Mouse (Mus musculus) gastrocnemius, adult 18-20 months (tissue): ENCODE results near the gene Fam208b. TPM values are rescaled to one million over a fixed set of nuclear protein-coding genes. Genes with fewer than 3 reads are reported as not detected.
"Not testable (repeated sequence)": the region's sequence is repeated elsewhere in the genome, so short reads cannot be mapped to it uniquely, and the experiment has no call there.

Experiments used
- DNase-seq: peaks from one replicate; pipeline ENCODE4 v3.0.0; 2021; ENCODE audit warnings: low spot score
- total RNA-seq, 2 experiments: library from RNA; stranded (reverse); gene quantifications; 2 replicates each; pipeline ENCODE4 v1.2.3; 2021

Fam208b gene
- total RNA-seq, 2 experiments from 2014 or later, result 8.4 to 8.6 TPM

DNA sequence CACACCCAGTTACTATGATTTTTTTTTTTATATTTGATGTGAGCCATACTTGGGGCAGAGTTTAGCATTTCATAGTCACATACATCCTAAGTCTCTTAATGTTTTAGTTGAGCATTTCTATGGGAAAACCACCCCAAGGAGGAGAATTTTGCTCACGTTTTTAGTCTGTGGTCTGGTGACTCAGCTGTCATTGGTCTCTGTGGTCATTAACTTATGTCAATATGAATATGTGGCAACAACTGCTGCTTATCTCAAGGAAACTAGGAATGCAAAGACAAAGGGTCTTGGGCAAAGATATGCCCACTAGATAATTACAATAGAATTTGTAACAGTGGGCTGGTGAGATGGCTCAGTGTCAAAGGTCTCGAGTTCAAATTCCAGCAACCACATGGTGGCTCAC lies 47.0 kb downstream of the Fam208b start:
- DNase-seq, result no peak

DNA sequence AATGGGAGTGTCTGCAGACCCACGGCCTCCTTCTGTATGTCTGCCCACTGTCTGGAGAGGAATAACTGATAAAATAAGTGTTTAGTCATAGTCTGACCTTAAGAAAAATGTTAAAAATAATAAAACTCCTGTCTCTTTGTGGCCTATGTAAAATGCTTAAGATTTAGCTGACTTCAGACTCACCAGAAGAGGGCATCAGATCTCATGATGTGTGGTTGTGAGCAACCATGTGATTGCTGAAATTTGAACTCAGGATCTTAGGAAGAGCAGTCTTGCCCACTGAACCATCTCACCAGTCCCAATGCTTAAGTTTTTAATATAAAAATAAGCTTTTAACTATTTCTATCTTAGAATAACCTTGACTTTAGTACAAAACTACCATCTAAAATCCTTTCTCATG lies 47.8 kb downstream of the Fam208b start:
- no peak for DNase-seq

DNA sequence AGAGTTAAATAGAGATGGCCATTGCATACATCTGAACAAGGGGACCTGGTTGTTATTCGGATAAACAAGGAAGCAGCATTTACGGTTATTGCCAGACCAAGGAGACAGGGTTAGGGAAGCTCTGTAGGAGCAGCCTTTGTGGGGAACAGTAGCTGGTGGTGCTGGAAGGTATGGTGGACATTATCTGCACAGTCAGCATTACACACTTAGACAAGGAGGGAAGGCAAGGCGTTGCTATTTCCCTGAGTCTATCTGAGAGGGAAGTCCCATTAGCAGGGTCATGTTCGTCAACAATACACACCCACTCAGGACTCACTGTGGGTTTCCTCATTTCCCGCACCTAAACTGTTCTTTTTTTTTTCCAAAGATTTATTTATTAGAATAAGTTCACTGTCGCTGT lies 63.1 kb downstream of the Fam208b start:
- DNase-seq, result no peak

DNA sequence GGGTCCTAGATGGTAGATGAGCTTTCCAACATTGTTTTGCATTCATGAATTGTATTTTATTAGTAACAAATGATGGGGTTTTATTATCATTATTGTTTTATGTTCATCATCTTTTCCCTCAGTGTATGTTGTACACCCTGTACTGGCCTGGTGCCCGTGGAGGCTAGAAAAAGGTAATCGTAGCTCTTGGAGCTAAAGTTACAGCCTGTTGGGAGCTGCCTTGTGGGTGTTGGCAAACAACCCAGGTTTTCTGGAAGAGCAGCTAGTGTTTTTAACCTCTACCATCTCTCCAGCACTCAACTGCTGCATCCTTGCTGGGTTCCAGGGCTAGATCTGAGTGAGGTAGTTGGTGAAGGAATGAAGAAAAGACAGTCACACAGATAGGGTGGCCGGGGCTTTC lies 63.5 kb downstream of the Fam208b start:
- DNase-seq, result peak; percentile 80

DNA sequence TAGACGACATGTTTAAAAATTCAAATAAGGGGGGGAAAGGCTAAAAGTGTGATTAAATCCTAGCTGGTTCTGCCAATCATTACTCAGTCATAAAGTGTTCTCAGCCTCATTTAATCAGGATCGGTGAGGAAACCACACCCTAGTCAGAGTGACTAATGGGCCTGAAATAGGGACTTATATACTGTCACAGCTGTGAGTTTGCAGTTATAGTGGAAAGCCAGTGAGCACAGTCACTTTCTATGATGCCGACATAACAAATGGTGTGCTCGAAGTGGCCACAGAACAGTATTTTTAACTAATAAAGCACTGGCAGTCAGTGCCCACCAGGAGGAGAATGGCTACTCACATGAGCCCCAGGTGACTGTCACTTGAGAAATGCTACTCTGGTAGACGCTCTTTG lies 66.0 kb downstream of the Fam208b start:
- DNase-seq, result no peak

DNA sequence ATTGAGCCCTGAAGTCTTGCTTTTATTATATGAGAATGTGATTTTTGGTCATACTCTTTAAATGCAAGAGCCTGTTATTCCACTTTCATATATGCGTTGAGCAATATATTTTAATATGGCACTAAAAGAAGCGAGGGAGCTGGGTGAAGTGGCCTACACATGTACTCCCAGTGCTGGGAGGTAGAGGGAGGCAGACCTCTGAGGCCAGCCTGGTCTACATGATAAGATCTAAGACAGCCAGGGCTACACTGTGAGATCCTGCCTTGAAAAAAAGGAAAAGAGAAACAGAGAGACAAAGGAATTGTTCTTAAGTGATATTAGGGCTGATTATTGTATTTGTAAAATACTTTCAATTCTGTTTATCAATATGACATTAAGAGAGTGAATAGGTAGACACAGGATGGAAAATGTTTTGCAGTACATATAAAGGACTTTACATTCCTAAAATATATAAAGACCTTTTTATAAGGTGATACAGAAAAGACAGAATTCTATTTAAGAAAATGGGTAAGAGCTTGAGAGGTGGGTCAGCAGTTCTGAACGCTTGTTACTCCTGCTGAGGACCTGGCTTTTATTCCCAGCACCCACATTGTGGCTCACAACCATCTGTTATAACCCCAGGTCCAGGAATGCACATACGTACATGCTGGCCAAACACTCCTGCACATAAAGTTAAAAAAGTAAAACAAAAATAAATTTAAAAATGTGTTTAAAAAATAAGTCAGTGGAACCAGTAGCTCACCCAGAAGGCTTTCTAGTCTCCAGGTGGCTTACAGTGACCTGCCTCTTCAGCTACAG lies 66.6 kb downstream of the Fam208b start:
- DNase-seq, result no peak

DNA sequence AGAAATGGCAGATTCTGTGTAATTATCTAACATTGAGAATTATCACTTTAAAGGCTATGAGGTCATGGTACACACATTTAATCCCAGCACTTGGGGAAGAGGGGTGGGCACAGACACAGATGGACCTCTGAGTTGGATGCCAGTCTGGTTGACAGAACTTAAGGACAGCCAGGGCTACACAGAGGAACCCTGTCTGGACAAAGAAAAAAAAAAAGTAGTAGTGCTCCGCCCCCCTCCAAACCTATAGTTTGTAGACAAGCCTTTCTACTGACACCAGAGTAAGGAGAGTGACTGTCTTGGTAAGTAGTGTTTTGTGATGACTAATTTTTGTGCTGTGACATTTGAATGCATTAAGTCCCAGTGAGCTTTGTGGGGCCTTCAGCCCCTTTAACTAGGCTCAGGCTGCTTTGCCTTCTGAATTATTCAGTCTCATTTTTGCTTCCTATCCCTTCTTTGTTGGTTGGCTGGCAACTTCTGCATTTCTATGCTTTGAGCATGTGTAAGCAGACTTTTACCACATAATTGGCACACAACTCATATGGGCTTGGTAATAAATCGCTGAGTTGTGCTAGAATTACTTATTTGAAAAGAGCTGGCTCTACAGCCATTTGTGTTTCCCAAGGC lies 69.6 kb downstream of the Fam208b start:
- no peak for DNase-seq

DNA sequence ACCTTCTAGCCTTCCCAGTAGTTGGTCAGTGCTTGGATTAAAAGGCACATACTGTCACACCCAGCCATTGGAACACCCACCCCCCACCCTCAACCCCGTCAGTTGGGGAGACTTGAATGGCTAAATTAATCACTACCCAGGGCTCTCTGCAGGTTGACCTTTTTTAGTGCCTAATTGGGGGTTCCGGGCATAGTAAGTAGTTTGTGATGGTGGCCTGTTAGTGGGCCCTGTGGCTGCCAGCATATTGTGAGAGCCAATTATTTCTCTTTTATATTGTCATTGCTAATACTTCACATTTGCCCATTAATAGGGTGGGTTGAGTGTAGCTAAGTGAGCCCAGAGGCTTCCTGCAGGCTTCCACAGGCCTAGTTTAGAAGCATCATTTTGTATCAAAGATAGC lies 70.7 kb downstream of the Fam208b start:
- DNase-seq, result no peak

DNA sequence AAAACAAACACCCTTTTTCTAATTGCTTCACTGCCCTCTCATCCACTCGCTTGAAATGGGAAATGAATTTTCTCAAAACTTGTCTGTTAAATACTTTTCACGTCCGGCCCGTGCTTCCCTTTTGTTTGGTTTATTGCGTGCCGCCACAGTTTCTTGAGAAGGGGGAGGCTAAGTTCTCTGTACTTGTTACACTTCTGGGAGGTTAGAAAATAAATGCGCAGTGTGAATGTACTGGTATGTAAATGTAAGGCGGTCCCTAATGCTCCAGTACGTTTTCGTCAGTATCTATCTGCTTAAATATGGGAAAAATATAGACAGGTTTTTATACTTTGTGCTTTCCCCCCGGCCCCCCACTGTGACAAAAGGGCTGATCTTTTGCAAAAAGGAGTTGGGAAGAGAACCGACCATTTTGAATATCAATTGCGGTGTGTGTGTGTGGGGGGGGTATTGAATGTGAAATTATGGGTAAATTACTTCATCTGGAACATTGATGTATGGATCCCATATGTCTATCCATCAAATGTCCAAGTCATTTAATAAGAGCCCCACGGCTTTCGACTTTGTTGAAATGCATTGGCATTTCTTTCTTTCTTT lies 71.8 kb downstream of the Fam208b start:
- no peak for DNase-seq

DNA sequence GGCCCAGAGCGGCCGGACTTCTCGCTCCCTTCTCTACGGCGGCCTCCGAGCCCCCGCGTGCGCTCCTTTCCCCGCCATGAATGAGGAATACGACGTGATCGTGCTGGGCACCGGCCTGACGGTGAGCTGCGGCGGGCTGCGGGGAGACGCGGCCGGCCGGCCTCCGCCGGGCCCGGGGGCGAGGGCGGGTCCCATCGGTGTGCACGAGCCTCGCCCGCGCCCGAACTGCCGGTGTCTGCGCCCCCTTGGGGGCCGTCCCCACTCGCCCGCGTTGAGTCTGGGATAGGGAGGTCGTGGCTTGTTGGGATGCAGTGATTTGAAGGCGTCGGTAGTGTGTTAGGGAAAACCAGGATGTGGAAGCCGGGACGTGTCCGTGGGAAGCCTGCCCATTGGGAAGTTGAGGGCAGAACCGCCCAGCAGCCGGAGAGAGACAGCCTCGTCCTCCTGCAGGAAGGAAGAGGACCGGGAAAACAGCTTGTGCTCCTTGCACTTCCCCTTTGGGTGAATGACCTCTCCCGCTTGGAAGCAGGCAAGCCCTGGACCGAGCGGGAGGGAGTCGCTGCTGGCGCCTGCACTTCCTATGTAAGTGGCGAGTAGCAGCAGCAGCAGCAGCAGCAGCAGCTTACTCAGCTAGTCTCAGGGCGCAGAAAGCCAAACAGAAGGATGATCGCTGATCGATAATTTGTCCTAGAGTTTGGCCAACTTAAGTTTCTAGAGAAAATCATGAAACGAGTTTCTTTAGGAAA lies 72.5 kb downstream of the Fam208b start:
- DNase-seq, result peak; percentile 73

DNA sequence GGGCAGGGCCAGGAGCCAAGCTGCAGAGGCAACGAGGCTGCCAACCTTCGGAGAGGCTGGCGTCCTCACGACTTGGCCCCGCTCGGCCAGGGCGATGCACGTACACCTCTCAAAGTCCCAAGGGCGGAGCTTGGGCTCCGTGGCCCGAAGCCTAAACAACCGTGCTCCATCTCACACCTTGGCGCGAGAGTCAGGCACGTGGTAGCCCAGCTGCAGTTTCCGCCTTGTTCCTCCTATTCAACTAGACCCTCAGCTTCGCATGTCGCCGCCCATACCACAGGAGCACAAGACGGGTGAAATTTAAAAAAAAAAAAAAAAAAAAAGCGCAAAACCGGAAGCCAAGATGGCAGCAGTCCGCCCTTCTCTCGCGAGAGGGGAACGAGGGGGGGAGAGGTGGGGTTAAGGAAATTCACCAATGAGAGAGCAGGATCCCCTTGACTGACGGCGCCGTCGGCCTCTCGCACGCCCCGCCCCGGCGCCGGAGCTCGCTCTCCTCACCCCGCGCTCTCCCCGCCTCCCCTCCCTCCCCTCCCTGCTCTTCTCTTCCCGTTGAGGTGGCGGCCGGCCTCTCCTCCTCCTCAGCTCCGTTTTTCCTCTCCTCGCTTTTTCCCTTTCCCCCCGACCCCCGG lies 73.2 kb downstream of the Fam208b start, which contains the start of gene Gdi2:
TSS of gene Gdi2 (plus strand) at position 470 of the 629 bp plus-strand sequence.
- DNase-seq, result peak; percentile 95

DNA sequence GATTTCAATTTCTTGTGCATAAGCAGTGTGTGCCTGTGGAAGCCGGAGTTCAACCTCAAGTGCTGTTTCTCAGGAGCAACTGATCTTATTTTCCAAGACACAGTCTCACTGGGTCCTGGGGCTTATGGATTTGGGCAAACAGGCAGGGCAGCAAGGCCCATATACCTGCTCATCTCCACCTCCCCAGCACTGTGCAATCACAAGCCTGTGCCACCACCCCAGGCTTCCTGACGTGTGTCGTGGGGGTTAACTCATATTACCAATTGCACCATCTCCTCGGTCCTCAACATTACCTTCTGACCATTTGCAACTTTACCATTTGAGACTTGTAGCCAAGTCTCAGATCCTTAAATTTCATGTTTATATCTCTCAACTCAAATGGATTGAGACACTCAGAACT lies 76.8 kb downstream of the Fam208b start:
- DNase-seq, result no peak

DNA sequence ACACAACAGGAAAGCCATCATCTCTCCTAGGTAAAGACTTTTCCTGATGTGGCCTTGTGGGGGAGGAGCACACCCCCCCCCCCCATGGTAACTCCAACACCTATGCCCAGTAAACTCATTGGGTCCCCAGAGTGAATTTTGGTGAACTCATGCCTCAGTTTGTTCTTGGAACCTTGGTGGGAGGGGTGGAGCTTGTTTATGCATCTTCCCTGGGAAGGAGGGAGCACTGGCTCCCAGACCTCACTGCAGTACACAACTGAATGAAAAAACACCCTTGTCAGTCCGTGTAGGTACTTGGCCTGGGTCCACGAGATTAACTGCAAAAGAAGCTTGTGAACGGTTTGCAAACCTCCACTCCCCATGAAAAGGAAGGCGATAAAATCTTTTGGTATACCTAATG lies 78.5 kb downstream of the Fam208b start:
- no peak for DNase-seq

DNA sequence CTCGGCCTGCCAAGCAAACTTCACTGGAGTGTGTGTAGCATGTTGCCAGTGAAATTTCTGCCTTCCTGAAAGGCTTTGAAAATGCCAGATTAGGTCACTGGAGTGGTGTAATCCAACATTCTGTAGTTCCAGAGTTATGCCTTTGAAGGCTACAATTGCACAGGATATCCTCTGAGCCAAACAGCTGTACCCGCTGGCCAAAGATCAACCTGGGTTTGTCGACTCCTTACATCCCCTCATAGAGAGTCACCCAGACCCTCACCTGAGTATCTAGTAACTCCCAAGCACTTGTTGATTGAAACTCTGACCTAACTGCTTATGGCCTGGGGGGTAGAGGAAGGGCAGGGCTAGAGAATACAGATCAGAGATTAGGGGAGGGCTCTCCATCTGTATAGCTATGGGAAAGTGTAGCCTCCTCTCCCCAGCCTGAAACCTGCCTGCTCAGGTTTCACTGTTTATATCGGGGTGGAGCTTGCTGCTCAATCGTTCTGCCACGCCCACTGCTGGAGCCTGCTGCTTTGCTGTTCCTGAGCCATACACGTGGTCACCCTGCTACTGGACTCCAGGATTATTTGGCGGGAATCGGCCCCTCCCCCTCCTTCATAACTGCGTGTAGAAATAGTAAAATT lies 79.1 kb downstream of the Fam208b start:
- DNase-seq, result no peak

DNA sequence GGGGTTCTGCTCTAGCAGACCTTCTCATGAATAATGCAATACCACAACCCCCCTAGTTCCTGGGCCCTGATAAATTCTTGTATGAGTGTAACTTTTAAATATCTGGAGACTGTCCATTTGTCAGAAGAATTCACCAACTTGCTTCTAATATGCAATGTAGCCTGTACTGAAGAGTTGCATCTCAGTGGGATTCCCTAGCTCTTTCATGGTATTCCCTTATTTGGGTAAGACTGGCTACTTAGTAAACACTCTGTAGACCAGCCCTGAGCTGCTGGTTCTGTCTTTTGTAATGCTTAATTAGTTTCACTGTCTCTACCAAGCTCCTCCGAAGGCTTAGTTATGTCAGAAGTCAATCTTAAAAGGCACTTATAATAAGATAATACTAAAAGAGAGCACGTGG lies 79.7 kb downstream of the Fam208b start:
- not testable (repeated sequence) for DNase-seq

DNA sequence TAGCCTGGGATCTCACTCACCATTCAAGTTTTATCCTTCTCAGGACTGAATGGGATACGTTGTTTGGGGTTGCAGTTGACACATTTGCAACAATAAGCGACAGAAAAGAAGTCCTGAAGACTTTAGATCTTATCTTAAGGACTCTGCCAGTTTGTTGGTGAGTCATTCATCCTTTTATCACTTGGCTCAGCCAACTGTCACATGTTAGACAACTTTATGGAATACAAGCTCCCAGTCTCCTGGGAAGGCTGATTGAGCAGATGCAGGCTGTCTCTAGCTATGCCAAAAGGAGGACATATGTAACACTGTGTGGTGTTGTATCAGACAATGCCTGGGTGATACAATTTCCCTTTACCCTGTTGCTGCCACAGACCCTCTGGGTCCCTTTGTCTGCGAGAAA lies 80.5 kb downstream of the Fam208b start:
- no peak for DNase-seq

DNA sequence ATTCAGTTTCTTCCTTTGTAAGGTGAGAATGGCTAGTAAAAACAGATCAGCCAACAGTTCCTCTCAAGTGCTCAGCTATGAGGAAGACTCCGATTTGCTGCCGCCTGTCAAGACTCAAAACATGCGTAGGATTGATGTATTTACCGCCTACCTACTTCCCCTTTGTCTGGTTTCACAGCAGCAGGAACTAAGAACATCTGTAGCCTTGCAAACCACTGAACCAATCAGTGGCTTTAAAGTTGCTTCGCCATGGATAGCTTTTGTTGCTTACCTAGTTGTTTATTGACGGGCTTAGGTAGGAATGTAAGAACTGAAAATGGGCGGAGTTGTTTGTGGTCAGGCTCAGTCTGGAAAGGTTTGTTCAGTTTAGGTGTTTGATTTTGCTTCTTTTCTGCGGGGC lies 84.6 kb downstream of the Fam208b start:
- no peak for DNase-seq

DNA sequence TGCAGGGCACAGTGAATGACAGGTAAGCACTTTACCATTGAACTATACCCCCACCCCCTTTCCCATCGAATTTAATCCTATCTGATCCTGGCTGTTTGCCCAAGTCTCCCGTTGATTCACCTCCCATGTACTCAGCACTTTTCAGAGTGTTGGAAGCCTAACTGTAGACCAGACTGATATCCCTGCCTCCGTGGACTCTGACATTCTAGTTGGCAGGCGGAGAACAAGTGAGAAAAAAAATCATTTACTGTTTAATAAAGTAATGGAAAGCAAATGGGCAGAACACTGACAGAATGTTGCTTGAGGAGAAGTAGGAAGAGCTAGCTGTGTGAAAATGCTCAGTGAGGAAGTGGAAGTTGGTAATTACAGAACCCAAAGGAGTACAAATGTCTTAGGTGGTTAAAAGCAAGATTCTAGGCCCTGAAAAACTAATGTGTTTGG lies 85.3 kb downstream of the Fam208b start:
- no peak for DNase-seq

DNA sequence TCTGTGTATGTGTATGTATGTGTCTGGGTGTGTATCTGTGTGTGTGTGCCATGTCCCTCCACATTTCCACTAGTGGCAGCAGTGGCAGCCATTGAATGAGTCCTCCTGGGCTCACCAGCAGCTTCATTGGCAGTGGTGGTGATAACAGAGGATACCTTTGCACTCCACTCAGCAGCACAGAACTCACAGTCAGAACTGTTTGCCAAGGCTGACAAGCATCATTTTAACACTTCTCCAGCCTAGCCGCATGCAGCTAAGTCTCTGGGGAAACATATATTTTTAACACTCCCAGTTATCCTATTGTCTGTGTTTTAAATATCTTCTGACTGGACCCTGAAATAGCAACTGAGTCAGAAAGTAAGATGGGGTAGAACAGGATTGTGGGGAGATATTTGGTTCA lies 87.0 kb downstream of the Fam208b start:
- DNase-seq, result no peak

DNA sequence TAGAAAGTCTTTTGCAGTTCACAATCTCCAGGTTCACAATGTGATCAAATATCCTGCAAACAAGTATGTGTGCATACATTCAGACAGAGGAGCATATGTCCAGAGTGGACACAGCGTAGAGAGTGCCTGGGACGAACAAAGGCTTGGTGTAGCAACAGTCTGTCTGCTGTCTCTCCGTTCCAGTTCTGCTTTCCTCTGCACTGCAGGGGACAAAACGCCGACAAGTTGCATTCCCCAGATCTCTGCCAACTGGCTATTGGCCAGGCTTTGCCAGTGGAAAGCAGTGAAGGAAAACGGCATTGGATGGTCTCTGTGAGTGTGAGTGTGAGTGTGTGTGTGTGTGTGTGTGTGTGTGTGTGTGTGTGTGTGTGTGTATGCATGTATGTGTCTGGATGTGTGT lies 87.4 kb downstream of the Fam208b start:
- no peak for DNase-seq

DNA sequence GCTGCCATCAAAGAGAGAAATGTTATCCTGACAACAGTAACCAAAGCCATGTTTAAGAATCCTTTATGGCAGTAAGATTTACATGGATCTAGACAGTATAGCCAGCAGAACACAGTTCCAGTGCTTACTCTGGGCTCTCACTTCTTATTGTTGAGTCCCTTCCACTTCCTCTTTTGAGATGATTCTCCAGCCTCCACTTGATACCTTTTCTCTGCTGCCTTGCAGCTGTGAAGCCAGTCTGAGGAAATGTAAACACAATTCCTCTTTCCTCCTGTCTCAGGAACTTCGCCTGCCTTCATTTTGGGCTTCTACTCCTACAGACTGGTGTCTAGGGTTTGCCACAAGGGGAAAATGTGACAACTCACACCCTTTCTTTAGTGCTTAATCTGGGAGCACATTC lies 90.9 kb downstream of the Fam208b start:
- not testable (repeated sequence) for DNase-seq
